Mouse (Mus musculus) lung, postnatal 14 days (tissue): ENCODE results near the gene Kcnrg.
"Not testable (repeated sequence)": the region's sequence is repeated elsewhere in the genome, so short reads cannot be mapped to it uniquely, and the experiment has no call there.

Experiments used
- DNase-seq: peaks from one replicate; pipeline ENCODE4 v3.0.0; 2021

The Kcnrg gene

DNA sequence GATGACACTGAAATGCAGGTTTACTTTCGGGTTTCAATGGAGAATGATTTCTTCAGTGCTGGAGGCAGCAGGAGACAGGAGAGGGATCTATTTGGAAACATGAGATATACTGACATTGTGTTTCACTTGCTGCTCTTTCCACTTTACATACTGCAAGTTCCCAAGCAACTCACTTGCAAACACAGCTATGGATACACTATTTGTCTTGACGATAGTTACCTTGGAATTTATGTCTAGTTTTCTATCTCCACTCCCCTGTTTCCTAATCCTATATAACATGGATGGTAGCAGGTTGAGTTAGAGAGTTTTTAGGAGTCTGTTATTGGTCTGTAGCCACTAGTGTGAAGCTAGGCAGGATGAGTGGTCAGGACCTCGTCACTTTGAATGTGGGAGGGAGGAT lies at the start of gene Kcnrg:
Kcnrg (plus strand) TSS at position 301 of the 400 bp plus-strand sequence.
- DNase-seq: no peak

GRCm38 (mm10) chr14:61558901-61559300 lies 48.4 kb upstream of the Kcnrg start:
- DNase-seq: no peak

DNA sequence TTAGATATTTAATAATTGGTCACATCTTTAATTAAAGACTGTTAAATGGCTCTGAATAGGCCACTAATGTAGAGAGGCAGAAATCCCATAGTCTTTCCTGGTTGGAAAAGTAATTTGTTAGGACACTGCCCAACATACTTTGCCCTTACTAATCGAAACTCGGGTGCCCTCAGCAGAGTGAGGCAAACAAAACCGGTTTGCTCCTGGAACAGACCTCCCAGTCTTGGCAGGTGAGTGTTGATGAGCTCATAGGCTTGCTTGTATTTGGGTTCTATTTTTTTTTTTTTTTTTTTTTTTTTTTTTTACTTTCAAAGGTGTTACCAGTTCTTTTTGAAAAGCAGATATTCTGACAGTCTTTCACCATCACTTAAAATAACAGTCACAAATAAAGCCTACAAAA lies 47.4 kb upstream of the Kcnrg start:
- no peak for DNase-seq

DNA sequence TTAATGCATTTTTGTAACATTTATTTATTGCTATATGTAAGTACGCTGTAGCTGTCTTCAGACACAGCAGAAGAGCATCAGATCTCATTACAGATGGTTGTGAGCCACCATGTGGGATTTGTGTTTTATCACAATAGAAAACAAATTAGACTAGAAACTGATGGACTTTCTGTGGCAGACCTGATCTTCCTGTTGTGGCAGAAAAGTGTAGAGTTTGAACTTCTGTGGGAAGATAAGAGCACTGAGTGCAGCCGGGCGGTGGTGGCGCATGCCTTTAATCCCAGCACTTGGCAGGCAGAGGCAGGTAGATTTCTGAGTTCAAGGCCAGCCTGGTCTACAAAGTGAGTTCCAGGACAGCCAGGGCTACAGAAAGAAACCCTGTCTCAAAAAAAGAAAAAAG lies 41.0 kb upstream of the Kcnrg start:
- not testable (repeated sequence) for DNase-seq

GRCm38 (mm10) chr14:61569344-61569743 lies 37.9 kb upstream of the Kcnrg start:
- DNase-seq: no peak

DNA sequence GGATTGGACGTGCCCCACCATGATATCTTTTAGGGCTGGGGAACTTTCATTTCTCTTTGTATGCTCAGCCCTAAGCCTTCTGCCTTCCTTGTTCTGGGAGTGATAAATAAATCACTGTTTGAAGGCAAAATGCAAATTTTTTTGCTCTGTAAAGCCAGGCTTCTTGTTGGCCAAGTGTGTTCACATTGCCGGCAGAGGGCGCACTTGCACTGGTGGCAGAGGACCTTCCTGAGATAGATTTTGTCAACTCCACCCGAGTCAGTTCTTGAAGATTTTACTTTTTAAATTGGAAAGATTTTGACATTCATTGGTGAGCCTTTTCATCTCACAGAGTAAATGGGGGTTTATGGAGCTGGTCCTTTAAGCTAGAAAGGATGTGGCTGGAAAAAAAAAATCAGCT lies 35.9 kb upstream of the Kcnrg start:
- peak; percentile 93 for DNase-seq

GRCm38 (mm10) chr14:61572131-61572530 lies 35.1 kb upstream of the Kcnrg start:
- no peak for DNase-seq

- no peak for DNase-seq
These were observed 32.2 kb upstream of the Kcnrg start for GRCm38 (mm10) chr14:61575066-61575465.

GRCm38 (mm10) chr14:61575941-61576340 lies 31.3 kb upstream of the Kcnrg start:
- DNase-seq: no peak

GRCm38 (mm10) chr14:61589288-61590065 lies 17.8 kb upstream of the Kcnrg start:
- DNase-seq: no peak

- no peak for DNase-seq
These were observed 10.4 kb upstream of the Kcnrg start for GRCm38 (mm10) chr14:61596719-61597426.

- no peak for DNase-seq
These were observed 9.3 kb upstream of the Kcnrg start, which contains the start of gene Trim13 for GRCm38 (mm10) chr14:61597968-61598367. Gene Trim13 (plus strand): TSS chr14:61598247.

DNA sequence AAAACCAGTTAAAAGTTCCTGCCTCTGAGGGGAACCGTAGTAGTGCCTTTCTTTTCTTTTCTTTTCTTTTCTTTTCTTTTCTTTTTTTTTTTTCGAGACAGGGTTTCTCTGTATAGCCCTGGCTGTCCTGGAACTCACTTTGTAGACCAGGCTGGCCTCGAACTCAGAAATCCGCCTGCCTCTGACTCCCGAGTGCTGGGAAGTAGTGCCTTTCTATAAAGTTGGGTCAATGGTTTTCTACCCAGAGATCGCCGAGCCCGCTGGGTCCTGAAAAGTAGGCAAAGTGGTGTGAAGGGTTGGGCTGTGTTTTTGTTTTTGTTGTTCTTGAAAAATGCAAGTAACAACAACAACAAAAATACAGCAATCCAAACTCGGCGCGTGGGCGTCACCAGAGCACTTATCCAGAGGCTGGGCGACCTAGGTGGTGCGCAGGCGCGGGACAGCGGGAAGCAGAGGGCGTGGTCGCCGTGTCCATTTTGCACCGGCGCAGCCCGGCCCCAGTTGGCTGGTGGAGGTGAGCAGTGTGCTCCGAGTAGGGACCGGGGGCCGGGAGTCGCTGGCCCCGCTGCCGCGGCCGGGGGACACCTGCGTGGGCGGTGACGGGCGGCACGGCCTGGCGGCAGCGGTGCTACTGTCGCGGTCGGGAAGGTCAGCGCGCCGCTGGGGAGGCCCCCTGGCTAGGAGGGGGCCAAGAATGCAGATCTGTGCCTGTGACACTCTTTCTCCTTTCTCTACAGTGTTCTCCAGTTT lies 8.0 kb upstream of the Kcnrg start:
- peak; percentile 92 for DNase-seq

GRCm38 (mm10) chr14:61601348-61601747 lies 5.9 kb upstream of the Kcnrg start:
- no peak for DNase-seq

DNA sequence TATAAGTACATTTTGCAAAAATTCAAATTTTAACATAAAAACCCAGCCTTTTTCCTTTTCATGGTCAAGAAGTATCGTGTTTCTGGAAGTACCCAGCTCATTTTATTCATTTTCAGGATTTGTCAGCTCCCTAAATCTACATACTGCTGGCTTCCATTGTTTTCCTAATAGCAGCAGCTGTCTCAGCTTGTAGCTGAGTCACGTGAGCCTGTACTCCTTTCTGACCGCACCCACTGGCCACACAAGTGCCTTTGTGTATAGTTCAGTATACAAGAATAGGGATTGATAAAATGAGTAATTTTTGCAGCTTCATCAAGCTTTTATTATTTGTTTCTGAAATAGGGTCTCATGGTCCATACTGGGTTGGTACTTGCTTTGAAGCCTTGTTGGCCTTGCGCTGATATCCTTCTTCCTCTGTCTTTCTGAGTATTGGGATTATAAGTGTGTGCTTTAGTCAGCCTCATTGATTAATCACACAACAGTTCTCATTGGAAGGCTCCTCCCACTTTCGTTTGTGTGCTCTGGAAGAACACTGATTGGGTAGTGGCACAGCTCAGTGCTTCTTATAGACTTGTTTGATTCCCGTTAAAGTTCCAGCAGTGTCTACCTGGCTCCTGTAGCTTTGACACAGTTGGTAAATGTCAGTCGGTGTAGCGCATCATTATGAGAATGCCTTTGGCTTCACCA lies 4.0 kb upstream of the Kcnrg start:
- no peak for DNase-seq

DNA sequence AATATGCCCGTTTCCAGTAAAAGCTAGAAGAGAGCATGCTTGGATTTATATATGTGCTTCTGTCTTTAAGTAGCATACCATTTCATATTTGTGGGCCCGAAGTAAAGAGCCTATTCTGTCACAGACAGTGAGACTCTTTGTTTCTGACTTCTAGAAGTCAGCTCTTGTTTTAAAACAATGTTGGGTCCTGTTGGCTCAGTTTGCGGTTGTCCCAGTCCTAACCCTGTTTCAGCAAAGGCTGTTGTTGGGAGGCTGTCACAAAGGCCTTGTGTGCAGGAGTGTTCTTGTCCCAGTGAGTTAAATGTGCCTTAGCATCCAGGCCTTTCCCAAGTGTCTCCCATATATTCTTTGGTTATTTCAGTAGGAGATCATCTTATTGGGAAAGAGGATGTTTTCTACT lies 3.2 kb upstream of the Kcnrg start:
- DNase-seq: no peak

DNA sequence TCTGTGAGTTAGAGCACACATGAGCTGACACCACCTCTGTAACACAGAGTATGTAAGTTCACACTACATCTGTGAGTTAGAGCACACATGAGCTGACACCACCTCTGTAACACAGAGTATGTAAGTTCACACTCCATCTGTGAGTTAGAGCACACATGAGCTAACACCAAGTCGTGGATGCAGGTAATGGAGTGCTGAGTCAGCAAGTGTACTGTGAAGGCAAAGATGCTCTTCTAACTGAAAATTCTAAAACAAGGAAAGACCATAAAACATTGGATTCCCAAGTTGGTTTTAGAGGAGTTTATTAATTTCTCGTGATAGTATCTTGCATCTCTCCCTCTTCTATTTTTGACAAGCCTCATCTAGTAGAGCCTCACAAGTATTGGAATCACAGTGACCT lies 1.2 kb upstream of the Kcnrg start:
- not testable (repeated sequence) for DNase-seq

DNA sequence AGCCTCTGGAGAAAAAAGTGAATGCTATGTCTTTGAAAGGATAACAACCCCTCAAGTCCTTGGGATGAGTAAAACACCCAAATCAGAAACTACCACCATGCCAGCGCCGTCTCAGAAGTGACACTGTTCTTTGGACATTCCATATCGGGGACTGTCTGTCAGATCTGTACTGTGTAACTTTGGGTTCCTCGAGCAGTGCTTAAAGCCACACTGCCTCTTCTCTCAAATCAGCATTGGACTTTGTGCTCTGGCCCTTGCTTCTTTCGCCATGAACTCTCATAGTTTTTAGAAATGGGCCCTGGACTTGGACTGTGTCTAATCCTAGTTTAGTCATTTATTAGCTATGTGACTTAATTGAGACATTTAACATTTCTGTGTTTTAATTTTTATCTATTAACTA lies 4.5 kb downstream of the Kcnrg start:
- DNase-seq: no peak

DNA sequence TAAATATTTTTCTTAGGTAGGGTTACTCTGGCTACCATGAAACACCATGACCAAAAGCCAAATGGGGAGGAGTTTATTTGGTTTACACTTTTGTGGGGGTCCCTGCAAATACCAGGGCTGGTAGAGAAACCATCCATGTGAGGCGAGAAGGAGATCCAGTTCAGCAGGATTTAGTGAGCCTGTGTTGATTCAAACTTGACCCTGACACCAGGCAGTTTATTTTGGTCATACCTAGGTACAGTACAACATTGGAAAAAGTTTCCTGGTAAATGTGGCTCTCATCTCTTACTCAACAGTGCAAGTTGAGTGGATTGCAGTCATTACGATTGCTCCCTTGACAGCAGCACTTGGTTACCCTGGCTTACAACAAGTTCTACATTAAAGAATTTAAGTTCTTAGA lies 6.1 kb downstream of the Kcnrg start:
- DNase-seq: no peak

GRCm38 (mm10) chr14:61620371-61620770 lies 13.1 kb downstream of the Kcnrg start:
- no peak for DNase-seq

DNA sequence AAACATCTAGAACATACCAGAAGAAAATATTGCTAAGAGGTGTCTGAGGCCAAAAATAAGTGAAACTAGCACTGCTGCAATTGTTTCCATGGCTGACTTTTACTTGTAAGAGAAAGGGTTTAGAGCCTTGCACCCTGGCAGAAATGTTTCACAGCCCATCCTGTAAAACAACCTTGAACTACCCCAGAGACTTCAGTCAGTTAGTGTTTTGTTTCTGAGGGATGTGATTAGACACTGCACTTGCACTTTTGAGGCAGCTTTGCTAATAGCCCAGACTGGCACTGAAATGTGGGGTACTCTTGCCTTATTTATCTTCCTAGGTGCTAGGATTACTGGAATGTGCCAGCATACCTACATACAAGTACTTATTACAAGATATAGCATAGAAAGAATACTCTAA lies 28.7 kb downstream of the Kcnrg start:
- no peak for DNase-seq

DNA sequence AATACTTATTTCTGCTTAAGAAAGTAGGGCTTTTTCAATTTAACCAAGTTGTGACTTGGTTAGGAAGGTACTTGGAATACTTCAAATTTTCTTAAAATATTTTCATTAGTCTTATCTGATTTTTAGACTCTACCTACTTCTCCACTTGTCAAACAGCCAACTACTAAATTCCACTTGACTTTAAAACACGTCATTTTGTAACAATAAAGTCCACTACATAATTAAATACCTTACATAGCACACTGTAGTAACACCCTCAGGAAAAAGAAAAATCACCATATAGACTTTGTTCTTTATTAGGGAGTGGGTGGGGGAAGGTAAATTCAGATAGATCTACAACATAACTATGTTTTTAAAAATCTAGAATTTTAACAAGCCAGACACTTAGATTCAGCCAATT lies 35.4 kb downstream of the Kcnrg start:
- DNase-seq: no peak

DNA sequence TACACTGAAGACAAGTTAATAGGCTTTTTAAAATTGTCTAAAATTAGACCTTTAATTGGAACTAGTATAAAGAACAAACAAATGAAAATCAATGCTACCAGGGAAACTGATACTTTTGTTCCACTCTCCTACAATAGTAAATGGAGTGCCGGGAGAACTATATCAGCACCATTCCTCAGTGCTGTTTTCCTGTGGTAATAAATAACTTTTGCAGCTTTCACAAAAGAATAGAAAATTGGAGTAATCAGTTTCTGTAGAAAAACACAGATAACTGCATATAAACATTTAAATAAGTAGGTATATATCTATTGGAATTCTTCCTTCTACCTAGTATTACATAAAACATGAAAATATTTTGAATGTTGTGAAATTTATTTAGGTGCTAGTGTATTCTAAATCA lies 38.3 kb downstream of the Kcnrg start:
- no peak for DNase-seq
